Mouse (Mus musculus): ENCODE data around the gene Col16a1.

Gene Col16a1

DNA sequence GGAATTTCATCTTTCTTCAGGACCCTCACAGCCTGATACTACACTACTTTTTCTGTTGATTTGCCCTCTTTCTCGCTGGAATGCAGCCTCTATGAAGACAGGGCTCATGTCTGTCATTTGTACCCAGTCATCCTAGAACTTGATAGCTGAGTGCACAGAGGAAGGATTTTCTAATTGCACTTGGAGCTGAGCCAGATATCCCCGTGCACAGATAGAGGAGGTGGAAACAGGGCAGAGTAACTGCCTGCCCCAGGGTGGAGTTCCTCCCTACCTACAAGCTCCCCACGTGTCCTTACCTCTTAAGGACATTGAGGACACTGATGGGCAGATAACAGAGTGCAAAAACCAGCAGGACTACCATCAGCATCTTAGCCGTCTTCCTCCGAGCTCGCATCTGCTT lies 85.8 kb downstream of the Col16a1 start:
- no peak for DNase-seq

DNA sequence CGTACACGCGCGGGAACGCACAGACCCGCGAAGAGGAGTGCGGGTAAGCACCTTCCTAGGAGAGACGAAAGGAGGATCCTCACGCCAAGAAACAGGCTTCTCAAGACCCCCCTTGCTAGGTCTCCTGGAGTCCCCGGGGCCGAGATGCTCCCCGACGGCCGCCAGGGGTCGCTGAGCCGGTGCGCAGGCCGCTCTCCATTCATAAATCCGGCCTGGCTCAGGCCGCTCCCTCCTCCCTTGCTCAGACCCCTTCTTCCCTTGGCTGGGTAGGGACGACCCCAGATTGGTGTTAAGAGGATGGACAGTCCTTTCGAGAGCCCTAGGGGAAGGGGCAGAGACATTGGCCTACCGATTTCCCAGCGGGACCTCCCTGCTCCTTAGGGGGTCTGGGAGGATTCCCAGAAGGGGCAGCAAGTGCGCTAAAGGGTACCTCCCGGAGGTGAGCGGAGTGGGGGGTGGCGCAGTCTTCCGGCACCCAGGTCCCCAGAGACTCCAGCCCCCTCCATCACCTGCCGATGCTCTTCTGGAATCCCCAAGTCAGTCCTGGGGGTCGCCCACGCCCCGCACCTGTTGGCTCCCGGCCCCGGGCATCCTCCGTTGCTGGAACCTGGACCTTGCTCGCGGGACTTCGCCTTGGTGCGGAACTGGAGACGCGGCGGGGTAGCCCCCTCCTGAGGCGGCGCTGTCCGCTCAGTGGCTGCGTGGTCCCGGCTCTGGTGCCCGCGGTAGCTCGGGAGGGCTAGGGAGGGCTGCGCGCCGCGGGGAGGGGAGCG lies 91.0 kb downstream of the Col16a1 start:
- peak; percentile 31 for DNase-seq

DNA sequence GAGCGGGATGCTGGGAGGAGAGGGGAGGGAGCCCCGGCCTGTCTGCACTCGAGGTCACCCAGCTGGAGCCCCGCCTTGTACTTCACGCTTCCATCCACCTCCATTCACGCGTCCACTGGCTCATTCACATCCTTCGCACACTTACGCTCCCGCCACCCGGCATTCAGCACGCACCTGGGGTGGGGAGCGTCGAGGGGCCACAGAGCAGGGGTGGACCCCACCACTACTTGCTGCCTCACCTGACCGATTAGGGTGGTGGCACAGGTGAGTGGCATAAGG lies 91.5 kb downstream of the Col16a1 start, which contains the start of gene Hcrtr1:
Gene Hcrtr1 (minus strand): TSS at position 146 of the 279 bp plus-strand sequence.
- no peak for DNase-seq

DNA sequence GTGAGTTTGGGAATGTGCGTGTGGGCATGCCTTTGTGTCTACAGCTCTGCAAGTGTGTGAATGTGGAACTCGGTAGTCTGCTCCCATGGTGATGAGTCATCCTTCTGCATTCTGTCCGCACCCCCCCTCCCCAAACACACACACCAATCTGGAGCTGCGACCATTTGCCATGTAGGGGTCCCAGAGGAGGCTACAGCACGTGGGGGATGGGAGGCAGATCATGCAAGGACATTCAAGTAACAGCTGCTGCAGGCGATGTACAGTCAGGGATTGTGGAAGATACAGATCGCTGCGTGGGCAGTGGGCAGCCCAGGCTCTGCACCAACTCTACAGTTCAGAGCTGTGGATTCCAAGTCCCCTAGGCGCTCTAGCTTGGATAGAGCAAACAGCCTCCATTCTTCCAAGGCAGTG lies 93.4 kb downstream of the Col16a1 start:
- no peak for DNase-seq

GRCm38 (mm10) chr4:130141786-130142185 lies 94.1 kb downstream of the Col16a1 start:
- DNase-seq, result no peak

GRCm38 (mm10) chr4:130148405-130148804 lies 100.8 kb downstream of the Col16a1 start:
- no peak for DNase-seq
